Mouse (Mus musculus): ENCODE data around the gene Tmcc3. TPM values are rescaled to one million over a fixed set of nuclear protein-coding genes. Genes with fewer than 3 reads are reported as not detected.

Gene Tmcc3
- 6.2 and 6.7 TPM in 2 replicates for polyA plus RNA-seq (2012; rRNA removed)

DNA sequence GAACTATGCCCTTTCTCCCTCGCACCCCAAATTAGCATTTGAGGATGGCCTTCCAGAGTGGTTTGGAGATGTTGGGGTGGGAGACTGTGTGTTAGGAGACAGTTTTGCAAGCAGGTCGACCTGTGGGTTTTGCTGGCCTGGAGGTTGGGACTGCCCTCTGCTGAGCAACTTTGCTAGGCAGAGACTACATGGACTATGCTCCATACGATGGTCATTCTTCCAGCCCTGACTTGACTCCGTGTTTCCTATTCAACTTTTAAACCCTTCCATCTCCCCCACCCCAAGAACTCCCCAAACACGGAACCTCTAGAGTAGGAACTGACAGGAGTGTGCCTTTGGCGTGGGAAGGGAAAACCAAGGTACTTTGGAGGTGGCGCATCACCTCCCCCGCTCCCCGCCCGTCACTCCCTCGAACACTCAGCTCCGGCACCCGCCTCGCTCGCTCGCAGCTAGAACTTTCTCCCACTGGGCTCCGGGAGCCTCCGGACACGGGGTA is at the start of gene Tmcc3:
Gene Tmcc3 (plus strand): TSS at position 439 of the 496 bp plus-strand sequence.
- no peak within 1 kb of the TSS for H3K27ac ChIP-seq (ENCODE audit: insufficient read depth, low read length)
- H3K4me3 ChIP-seq (ENCODE audit: extremely low read depth, insufficient read depth, insufficient read length), result peak within 1 kb of the TSS; percentile 38; the same call in 1 of the 2 replicates
- TF ChIP-seq POLR2A (IDR thresholded peaks at IDR 0.05; ENCODE audit: low read depth, low read length) (no peak), CTCF (IDR thresholded peaks at IDR 0.05; ENCODE audit: extremely low read depth, insufficient read depth, insufficient read length, insufficient replicate concordance) (no peak)
- H3K4me1 ChIP-seq (ENCODE audit: control insufficient read depth, insufficient read depth, insufficient read length), result no peaks in the 10 kb centered on the region
- no peaks in the 10 kb centered on the region for H3K36me3 ChIP-seq (ENCODE audit: control insufficient read depth, insufficient read depth, low read length)
- 7% methylated on average over 19 of the region's 19 CpGs for whole genome bisulfite sequencing
- DNase-seq (ENCODE audit: low read depth in 1 of 2, low spot score in 2 of 2), result no peak
- peaks cover 12% of the 10 kb centered on the region for H3K27me3 ChIP-seq (ENCODE audit: control insufficient read depth, insufficient read depth, low read length)

DNA sequence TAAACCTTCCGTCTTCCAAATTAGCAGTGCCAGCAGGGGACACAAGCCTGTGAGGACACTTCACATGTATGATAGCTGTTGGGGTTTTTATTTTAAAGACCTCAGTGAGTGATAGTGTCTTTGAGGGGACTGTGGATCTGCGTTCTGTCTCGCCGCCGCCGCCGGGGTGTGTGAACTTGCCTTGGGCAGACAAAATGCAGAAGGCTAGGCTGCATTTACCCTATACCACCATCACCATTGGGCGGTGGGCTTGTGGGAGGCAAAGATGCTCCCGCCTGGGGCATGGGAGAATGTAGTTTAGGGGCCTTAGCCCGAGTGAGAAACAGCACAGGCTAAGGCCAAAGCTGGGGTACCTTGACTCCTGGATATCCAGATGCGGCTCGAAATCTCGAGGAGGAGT is 49.1 kb upstream of the Tmcc3 start:
- no peaks in the 10 kb centered on the region for H3K36me3 ChIP-seq (ENCODE audit: control insufficient read depth, insufficient read depth, low read length)
- no peak overlapping the region for H3K4me3 ChIP-seq (ENCODE audit: extremely low read depth, insufficient read depth, insufficient read length)
- no peaks in the 10 kb centered on the region for H3K27me3 ChIP-seq (ENCODE audit: control insufficient read depth, insufficient read depth, low read length)
- WGBS, result 90% methylated on average over 13 of the region's 13 CpGs
- no peak for DNase-seq (ENCODE audit: low read depth in 1 of 2, low spot score in 2 of 2)
- TF ChIP-seq POLR2A (IDR thresholded peaks at IDR 0.05; ENCODE audit: low read depth, low read length), result no peak
- TF ChIP-seq CTCF (IDR thresholded peaks at IDR 0.05; ENCODE audit: extremely low read depth, insufficient read depth, insufficient read length, insufficient replicate concordance), result no peak
- H3K27ac ChIP-seq (ENCODE audit: insufficient read depth, low read length), result no peak overlapping the region
- no peaks in the 10 kb centered on the region for H3K4me1 ChIP-seq (ENCODE audit: control insufficient read depth, insufficient read depth, insufficient read length)

DNA sequence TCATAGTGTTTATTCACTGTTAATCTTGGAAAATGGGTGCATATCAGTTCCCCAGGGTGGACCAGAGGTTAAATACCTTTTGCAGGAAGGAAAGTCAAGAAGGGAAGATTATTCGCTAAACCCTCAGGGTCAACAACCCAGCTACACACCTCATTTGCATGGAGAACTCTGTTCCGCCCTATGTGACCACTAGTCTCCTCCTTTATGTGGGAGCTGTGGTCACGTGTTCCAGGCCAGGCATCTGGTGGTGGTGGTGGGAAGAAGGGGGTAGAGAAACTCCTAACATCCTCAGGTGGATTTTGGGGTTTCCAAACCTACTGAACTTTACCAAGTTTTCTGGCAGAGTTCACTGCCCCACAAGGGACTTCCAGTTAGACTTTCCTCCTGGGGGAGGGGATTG is 48.5 kb upstream of the Tmcc3 start:
- Histone ChIP-seq H3K4me1 (ENCODE audit: control insufficient read depth, insufficient read depth, insufficient read length) (no peaks in the 10 kb centered on the region), H3K27ac (ENCODE audit: insufficient read depth, low read length) (no peak overlapping the region), H3K4me3 (ENCODE audit: extremely low read depth, insufficient read depth, insufficient read length) (no peak overlapping the region), H3K36me3 (ENCODE audit: control insufficient read depth, insufficient read depth, low read length) (no peaks in the 10 kb centered on the region), H3K27me3 (ENCODE audit: control insufficient read depth, insufficient read depth, low read length) (no peaks in the 10 kb centered on the region)
- WGBS, result 66% methylated on average over 3 of the region's 3 CpGs
- TF ChIP-seq POLR2A (IDR thresholded peaks at IDR 0.05; ENCODE audit: low read depth, low read length), result no peak
- TF ChIP-seq CTCF (IDR thresholded peaks at IDR 0.05; ENCODE audit: extremely low read depth, insufficient read depth, insufficient read length, insufficient replicate concordance), result no peak
- DNase-seq (ENCODE audit: low read depth in 1 of 2, low spot score in 2 of 2), result no peak

DNA sequence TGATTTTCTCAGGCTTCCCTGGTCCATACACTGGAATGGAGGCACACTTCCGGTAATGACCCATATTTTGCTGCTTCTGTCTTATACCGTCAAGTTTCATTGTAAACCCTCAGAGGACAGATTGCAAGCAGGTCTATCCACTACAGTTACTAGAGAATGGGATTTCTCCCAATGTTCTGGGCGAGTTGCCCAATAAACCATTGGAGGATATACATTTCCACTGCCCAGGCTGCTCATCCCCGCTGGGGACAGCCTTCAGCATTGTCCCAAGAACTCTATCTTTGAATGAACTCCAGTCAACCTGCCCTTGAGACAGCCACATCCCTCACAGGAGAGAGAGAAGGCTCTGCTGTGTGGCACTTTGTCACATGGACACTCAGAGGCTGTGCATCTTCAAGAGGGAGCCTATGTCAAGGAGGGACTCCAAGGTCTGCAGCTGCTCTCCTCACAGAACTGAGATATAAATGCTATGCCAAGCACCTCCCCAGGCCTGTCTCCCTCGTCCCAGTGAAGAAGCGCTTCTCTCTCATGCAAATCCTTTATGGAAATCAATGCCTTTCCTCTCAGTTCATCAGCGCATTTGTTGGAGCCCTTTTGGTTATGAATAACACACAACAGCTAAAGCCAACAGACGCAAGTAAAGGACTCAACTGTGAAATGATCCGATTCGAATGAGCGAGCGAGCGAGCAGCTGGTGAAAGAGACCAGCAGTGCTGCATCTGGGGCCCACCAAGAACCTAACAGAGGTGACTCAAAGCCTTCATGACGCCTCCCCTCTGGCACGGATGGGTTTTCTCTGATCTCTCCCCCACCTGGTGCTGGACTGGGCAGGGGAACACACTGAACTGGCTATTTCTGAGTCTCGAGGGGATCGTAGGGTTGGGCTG is 45.9 kb upstream of the Tmcc3 start:
- Histone ChIP-seq H3K4me3 (ENCODE audit: extremely low read depth, insufficient read depth, insufficient read length) (no peak overlapping the region), H3K27me3 (ENCODE audit: control insufficient read depth, insufficient read depth, low read length) (no peaks in the 10 kb centered on the region), H3K27ac (ENCODE audit: insufficient read depth, low read length) (no peak overlapping the region), H3K4me1 (ENCODE audit: control insufficient read depth, insufficient read depth, insufficient read length) (no peaks in the 10 kb centered on the region), H3K36me3 (ENCODE audit: control insufficient read depth, insufficient read depth, low read length) (no peaks in the 10 kb centered on the region)
- WGBS, result 86% methylated on average over 17 of the region's 17 CpGs
- DNase-seq (ENCODE audit: low read depth in 1 of 2, low spot score in 2 of 2), result no peak
- no peak for TF ChIP-seq POLR2A (IDR thresholded peaks at IDR 0.05; ENCODE audit: low read depth, low read length)
- no peak for TF ChIP-seq CTCF (IDR thresholded peaks at IDR 0.05; ENCODE audit: extremely low read depth, insufficient read depth, insufficient read length, insufficient replicate concordance)

DNA sequence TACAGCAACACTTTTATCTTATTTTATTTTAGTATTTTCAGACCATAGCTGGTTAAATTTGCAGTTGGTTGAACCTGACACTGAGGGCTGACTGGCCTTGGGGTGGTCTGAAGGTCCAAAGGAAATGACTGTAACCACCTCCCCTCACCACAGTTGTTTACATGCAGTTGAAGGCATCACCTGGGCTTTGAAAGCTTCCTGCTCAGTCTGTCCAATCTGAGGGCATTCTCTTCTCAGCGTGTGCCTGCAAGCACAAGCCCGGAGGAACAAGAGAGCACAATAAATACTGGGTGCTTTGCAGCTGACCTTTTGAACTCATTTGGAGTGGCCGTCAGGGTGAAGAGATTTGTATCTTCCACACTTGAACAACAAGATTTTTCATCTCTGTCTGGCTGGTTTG is 36.4 kb upstream of the Tmcc3 start:
- no peak for TF ChIP-seq POLR2A (IDR thresholded peaks at IDR 0.05; ENCODE audit: low read depth, low read length)
- no peak for TF ChIP-seq CTCF (IDR thresholded peaks at IDR 0.05; ENCODE audit: extremely low read depth, insufficient read depth, insufficient read length, insufficient replicate concordance)
- Histone ChIP-seq H3K36me3 (ENCODE audit: control insufficient read depth, insufficient read depth, low read length) (no peaks in the 10 kb centered on the region), H3K27me3 (ENCODE audit: control insufficient read depth, insufficient read depth, low read length) (no peaks in the 10 kb centered on the region), H3K4me3 (ENCODE audit: extremely low read depth, insufficient read depth, insufficient read length) (no peak overlapping the region), H3K4me1 (ENCODE audit: control insufficient read depth, insufficient read depth, insufficient read length) (no peaks in the 10 kb centered on the region), H3K27ac (ENCODE audit: insufficient read depth, low read length) (no peak overlapping the region)
- no peak for DNase-seq (ENCODE audit: low read depth in 1 of 2, low spot score in 2 of 2)
- 37% methylated on average over 3 of the region's 3 CpGs for WGBS

DNA sequence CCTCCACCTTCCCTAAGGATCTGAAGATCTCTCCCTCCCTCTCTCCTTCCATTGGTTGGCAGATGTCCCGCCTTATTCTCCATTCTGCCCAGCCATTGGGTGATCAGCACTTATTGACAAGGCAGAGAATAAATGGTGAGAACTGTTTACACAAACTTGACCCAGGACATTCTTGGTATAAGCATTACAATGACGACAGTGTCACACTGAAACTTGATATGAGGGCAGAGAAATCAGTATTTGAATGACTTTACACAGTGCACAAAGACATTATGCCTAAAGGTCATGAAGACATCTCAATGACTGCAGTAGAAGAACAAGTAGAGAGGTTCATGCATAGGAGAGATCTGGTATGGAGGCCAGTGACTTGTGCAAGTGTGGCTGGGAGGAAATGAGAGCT is 35.2 kb upstream of the Tmcc3 start:
- Histone ChIP-seq H3K36me3 (ENCODE audit: control insufficient read depth, insufficient read depth, low read length) (no peaks in the 10 kb centered on the region), H3K27me3 (ENCODE audit: control insufficient read depth, insufficient read depth, low read length) (no peaks in the 10 kb centered on the region), H3K4me3 (ENCODE audit: extremely low read depth, insufficient read depth, insufficient read length) (no peak overlapping the region), H3K4me1 (ENCODE audit: control insufficient read depth, insufficient read depth, insufficient read length) (no peaks in the 10 kb centered on the region), H3K27ac (ENCODE audit: insufficient read depth, low read length) (no peak overlapping the region)
- 71% methylated on average over 2 of the region's 2 CpGs for WGBS
- no peak for DNase-seq (ENCODE audit: low read depth in 1 of 2, low spot score in 2 of 2)
- TF ChIP-seq CTCF (IDR thresholded peaks at IDR 0.05; ENCODE audit: extremely low read depth, insufficient read depth, insufficient read length, insufficient replicate concordance), result no peak
- TF ChIP-seq POLR2A (IDR thresholded peaks at IDR 0.05; ENCODE audit: low read depth, low read length), result no peak

DNA sequence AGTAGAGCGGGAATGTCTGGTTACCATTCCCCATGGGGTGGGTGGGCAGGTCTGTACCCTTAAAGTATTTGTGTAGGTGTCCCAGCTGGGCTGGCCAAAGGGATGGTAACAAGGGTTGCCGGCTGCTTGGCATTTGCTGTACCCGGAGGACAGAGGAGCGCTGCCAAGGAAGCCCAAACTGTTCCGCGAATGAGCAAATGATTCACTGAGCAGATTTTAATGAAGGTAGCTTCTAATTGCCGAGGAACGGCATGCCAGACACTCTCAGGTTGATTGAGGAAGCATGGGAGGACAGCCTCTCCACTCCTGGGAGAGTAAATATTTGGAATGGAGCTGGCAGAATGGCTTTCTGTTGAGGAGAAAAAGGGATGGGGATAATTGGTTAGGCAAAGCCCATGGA is 29.6 kb upstream of the Tmcc3 start:
- Histone ChIP-seq H3K36me3 (ENCODE audit: control insufficient read depth, insufficient read depth, low read length) (no peaks in the 10 kb centered on the region), H3K4me3 (ENCODE audit: extremely low read depth, insufficient read depth, insufficient read length) (no peak overlapping the region), H3K27me3 (ENCODE audit: control insufficient read depth, insufficient read depth, low read length) (no peaks in the 10 kb centered on the region), H3K27ac (ENCODE audit: insufficient read depth, low read length) (no peak overlapping the region), H3K4me1 (ENCODE audit: control insufficient read depth, insufficient read depth, insufficient read length) (no peaks in the 10 kb centered on the region)
- TF ChIP-seq CTCF (IDR thresholded peaks at IDR 0.05; ENCODE audit: extremely low read depth, insufficient read depth, insufficient read length, insufficient replicate concordance), result no peak
- no peak for TF ChIP-seq POLR2A (IDR thresholded peaks at IDR 0.05; ENCODE audit: low read depth, low read length)
- 91% methylated on average over 8 of the region's 8 CpGs for WGBS
- no peak for DNase-seq (ENCODE audit: low read depth in 1 of 2, low spot score in 2 of 2)
